Mouse (Mus musculus) ovary, postnatal 36 days (tissue): ENCODE results near the gene Supt6.
"Not testable (repeated sequence)": the region's sequence is repeated elsewhere in the genome, so short reads cannot be mapped to it uniquely, and the experiment has no call there.

ENCODE experiments used
- DNase-seq: peaks from one replicate; pipeline ENCODE4 v3.0.0; 2022; ENCODE audit warnings: low spot score, mixed read lengths

Gene Supt6

GRCm38 (mm10) chr11:78223586-78223985 is 22.2 kb downstream of the Supt6 start:
- DNase-seq, result no peak

DNA sequence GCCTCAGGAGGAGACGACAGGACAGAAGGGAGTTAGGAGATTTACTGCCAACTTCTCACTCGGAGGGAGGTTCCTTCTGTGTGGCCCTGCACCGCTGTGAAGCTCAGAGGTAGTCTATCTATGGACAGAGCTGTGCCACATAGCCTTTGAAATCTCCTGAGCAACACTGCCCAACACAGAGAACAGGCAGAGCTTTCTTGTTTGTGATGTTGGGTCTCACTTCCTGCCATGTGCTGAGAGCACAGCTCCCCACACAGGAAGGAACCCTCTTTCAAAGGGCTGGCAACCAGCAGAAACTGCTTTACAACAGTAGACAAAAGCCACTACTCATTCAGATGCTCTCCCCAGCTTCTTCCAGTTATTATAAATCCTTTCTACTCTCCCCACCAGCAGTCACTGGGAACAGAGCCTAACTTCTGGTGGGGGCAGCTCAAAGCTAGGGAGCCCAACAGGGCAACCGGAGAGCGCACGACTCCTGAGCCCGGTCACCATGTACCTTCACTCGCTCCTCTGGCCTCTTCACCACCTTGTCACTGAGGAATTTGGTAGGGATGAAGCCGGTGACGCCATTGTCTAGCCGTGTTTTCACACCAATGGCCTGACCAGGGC is 30.0 kb downstream of the Supt6 start:
- no peak for DNase-seq

DNA sequence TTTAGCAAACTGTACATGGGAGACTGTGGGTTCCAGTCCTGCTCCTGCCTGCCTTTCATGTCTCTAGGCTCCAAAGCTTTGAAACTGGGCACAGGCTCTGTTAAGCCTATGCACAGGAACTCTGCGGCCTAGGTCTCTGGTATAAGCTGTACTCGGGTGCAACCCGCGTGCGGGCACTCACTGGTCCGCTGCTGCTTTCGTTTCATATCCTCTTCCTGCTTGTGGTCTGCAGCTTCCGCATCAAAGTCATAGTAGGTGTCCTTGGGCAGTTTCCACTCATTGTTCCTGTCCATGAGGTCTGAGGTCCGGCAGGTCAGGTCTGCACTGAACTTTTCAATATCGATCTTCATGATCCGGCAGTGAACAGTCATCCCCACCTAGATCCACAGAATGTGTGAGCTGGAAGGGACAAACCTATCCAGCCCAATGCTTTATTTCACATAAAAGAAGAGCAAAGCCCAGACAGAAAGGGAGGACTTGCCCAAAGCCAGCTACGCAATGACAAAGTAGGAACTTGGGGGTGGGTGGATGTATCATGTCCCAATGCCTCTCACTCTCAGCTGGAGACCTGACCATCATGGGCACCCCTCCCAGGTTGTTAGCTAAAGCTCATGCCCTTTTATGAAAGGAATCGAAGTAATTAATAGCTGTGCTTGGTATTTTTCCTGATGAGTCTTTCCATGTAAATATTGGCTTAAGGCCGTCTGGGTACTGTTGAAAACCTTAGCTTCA is 32.5 kb downstream of the Supt6 start:
- no peak for DNase-seq

GRCm38 (mm10) chr11:78211513-78211912 is 34.3 kb downstream of the Supt6 start:
- DNase-seq, result no peak

DNA sequence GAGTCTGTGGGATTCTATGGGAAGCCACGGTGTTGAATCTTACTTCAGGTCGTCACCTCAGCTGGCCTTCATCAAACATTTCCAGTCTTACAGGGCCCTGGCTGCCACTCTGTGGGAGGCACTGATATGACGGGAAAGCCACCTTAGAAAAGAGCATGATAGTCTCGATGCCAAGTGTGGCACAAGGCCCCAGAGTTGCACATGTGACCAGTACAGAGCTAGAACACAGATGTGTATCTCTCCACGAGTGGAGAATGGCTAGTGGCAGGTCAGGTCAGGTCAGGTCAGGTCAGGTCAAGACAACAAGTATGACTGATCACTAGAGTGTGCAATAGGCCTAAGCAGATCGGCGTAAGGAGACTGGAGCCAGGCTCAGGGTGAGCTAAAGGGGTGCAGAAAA is 35.2 kb downstream of the Supt6 start:
- no peak for DNase-seq

GRCm38 (mm10) chr11:78209886-78210285 is 35.9 kb downstream of the Supt6 start:
- DNase-seq, result peak; percentile 26

DNA sequence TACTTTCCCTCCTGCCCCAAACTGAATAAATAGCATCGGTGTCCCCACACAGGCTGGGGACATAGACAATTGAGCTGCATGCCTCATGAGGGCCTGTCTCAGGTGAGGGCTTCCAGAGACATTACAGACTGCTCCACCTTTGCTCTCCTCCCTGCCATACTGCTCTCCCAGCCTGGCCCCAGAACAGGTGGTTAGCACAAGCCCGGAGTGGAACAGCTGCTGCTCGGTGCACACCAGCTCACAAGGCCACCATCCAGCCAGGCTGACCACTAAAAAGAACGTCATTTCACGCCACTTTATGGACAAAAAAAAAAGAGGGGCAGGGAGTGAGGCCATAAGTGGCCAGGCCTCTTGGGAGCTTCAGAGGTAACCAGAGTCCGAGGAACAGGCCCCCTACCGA is 38.6 kb downstream of the Supt6 start:
- no peak for DNase-seq

DNA sequence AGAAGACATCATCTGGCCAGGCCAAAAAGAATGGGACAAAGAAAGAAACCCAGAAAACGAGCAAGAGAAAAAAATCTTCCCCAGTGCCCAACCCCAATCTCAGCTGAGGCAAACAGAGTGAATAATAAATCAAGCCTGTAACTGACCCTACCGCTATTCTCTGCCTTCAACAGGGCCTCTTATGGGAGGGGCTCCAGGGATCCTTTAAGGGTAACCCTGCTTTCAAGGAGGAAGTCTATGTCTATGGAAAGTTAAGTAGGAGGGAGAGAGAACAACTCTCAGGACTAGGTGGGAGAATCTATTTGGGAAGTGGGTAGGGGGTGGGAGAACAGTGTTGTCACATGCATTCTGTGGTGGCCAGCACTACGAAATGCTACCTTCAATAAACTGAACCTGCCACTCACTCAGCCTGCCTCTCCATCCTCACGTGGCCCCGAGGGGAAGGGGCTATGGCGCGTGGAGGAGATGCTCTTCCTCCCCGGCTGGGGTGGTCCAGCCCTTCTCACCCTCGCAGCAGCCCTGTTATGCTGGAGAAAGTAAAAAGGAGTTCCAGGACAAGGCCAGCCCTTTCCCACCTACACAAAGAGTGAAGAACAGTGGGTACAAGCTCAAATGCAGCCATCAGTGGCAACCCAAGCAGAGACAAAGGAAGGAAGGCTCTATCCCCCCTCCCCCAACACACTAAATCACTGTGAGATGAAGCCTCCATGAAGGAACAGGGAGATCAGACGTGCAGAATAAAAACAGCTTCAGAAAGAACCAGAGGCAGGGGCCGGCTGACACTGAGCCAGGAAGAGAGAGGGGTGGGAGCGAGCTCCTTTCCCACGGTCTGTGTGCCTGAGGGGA is 40.2 kb downstream of the Supt6 start:
- DNase-seq, result no peak

GRCm38 (mm10) chr11:78204287-78204686 is 41.5 kb downstream of the Supt6 start:
- DNase-seq, result no peak

- DNase-seq, result no peak
Observed at GRCm38 (mm10) chr11:78202372-78202771, 43.4 kb downstream of the Supt6 start.

GRCm38 (mm10) chr11:78195101-78195863 is 50.5 kb downstream of the Supt6 start:
- DNase-seq, result no peak

- peak; percentile 79 for DNase-seq
Observed at GRCm38 (mm10) chr11:78194411-78195100, 51.2 kb downstream of the Supt6 start.

- no peak for DNase-seq
Observed at GRCm38 (mm10) chr11:78193113-78193512, 52.7 kb downstream of the Supt6 start, which contains the start of gene Proca1. TSS of gene Proca1 (plus strand) at chr11:78193392.

- DNase-seq, result no peak
Observed at GRCm38 (mm10) chr11:78190041-78190440, 55.7 kb downstream of the Supt6 start.

DNA sequence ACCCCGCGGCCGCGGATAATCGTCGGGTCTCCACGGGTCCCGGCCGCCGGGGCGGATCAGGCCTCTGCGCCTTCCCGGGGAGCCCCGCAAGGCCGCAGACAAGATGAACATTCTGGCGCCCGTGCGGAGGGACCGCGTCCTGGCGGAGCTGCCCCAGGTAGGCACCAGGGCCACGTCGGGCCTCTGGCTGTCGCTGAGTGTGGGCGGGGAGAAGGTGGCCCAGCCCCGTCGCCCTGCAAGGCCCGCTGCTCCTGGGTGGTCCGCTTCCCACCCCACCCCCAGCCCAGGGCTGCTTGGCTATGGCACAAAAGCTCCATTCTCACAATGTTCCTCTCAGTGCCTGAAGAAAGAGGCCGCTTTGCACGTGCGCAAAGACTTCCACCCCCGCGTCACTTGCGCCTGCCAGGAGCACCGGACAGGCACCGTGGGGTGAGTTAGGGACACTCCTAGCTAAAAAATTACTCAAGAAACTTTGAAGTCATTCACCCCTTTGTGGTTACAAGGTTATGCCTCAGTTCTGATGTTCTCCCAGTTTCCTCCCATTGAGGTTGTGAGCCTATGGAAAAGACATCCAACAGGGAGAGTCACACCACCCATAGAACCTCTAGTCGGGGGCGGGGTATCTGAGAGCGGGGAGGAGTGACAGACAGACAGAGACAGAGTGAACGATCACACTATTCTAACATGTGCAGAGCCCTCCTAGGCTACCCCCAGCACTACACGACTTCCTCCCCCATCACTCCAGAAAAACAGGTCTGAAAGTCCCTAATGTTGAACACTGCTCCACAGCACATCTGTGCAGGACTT is 56.4 kb downstream of the Supt6 start:
- peak; percentile 74 for DNase-seq

DNA sequence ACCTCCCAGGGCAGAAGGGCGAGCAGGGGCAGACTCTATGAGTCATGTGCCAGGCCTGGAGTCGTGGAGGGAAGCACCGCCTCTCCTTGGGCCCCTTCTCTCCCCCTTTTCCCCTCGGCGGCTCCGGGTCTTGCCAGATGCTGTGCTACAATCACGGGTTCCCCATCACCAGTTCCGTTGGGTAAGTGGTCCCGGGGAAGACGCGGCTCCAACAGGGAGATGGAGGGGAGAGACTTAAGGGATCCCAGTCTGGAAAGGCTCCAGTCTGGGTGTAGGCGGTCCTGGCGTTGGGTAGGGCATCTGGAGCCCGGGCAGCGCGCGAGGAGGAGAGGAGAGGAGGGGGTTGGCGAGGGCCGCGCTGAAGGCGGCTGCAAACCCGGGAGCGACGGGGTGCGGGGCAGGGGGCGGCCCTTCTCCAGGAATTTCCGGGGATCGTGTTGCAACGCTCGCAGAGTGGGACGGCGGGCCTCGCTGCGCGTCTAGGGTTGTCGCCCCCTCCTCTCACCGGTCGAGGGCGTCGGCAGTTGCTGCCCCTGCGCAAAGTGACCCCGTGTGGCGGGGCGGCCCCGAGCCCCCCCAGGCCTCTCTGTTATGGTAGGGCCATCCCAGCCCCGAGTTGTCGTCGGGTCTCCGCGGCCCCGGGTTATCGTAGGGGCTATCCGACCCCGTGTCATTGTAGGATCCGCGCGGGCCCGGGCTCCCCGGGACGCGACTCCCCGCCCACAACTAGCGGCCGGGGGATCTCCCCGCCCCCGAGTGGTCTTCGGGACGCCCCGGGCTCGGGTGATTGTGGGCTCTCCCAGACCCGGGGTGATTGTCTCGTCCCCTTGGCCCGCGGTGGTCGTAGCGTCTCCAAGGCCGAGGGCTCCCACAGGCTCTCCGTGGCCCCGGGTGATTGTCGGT is 57.2 kb downstream of the Supt6 start, which contains the start of gene Rab34:
Gene Rab34, plus strand, starts transcription at position 100 of the 903 bp plus-strand sequence.
- peak; percentile 85 for DNase-seq

DNA sequence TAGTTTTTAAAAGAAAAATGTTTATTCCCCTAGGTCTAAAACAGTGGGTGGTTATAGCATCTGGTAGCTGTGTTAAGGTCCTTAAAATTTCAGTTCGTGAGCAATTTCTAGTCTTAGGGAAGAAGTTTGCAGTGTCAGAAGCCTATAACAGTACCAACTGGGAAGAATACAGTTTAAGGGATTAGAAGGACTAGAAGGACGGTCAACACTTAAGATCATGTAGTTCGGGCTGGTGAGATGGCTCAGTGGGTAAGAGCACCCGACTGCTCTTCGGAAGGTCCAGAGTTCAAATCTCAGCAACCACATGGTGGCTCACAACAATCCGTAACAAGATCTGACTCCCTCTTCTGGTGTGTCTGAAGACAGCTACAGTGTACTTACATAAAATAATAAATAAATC is 61.1 kb downstream of the Supt6 start:
- not testable (repeated sequence) for DNase-seq

DNA sequence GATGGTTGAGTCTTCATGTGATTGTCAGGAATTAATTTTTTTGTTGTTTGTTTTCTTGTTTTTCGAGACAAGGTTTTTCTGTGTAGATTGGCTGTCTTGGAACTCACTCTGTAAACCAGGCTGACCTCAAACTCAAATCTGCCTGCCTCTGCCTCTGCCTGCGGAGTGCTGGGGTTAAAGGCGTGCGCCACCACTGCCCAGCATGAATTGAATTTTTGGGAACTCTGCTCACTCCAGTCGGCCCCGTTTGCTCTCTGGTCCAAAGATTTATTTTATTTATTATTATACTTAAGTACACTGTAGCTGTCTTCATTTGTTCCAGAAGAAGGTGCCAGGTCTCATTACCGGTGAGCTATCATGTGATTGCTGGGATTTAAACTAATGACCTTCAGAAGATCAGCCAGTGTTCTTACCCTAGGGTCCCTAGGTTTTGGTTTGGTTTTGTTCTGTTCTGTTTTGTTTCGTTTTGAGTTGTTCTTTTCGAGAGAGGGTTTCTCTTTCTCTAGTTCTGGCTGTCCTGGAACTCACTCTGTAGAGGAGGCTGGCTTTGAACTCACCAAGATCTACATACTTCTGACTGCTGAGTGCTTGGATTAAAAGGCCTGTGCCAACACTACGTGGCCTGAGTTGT is 61.8 kb downstream of the Supt6 start:
- DNase-seq, result no peak
